Mouse (Mus musculus) myocyte (in vitro differentiated cells): ENCODE measurements around the gene Vash2.

ENCODE experiments used
- CEBPB ChIP-seq: IDR thresholded peaks from 2 replicates; pipeline ENCODE4 v1.6.1; 2011; ENCODE audit warnings: mild to moderate bottlenecking, moderate library complexity; ENCODE audit not compliant: poor library complexity, insufficient read depth, severe bottlenecking
- MAX ChIP-seq: IDR thresholded peaks from one replicate; pipeline ENCODE4 v1.6.1; 2011; ENCODE audit warnings: low read depth, mild to moderate bottlenecking, control low read depth
- MYOD1 ChIP-seq, 3 experiments: IDR thresholded peaks; one replicate each; pipeline ENCODE4 v1.6.1; 2011; ENCODE audit warnings: control low read depth in 2 of 3, low read depth in 2 of 3, mild to moderate bottlenecking in 2 of 3, moderate library complexity in 1 of 3; ENCODE audit not compliant: insufficient read length in 2 of 3, control insufficient read depth in 1 of 3
- MYOG ChIP-seq, 3 experiments: IDR thresholded peaks; one replicate each; pipeline ENCODE4 v1.6.1; 2011; ENCODE audit warnings: control low read depth in 2 of 3, low read depth in 2 of 3, mild to moderate bottlenecking in 2 of 3; ENCODE audit not compliant: insufficient read length in 2 of 3, control insufficient read depth in 1 of 3, insufficient read depth in 1 of 3
- POLR2A ChIP-seq: IDR thresholded peaks from one replicate; pipeline ENCODE4 v1.6.1; 2011; ENCODE audit warnings: low read depth, mild to moderate bottlenecking, control low read depth, moderate library complexity; ENCODE audit not compliant: insufficient read length
- POLR2AphosphoS2 ChIP-seq: IDR thresholded peaks from one replicate; pipeline ENCODE4 v1.6.1; 2011; ENCODE audit warnings: low read depth, control low read depth; ENCODE audit not compliant: insufficient read length
- REST ChIP-seq: IDR thresholded peaks from one replicate; pipeline ENCODE4 v1.6.1; 2011; ENCODE audit warnings: mild to moderate bottlenecking, control low read depth, moderate library complexity; ENCODE audit not compliant: insufficient read depth, insufficient read length
- TCF12 ChIP-seq: IDR thresholded peaks from one replicate; pipeline ENCODE4 v1.6.1; 2011; ENCODE audit warnings: mild to moderate bottlenecking, control low read depth; ENCODE audit not compliant: poor library complexity, insufficient read depth, severe bottlenecking
- TCF3 ChIP-seq: IDR thresholded peaks from one replicate; pipeline ENCODE4 v1.6.1; 2011; ENCODE audit warnings: low read depth, control low read depth; ENCODE audit not compliant: insufficient read length
- USF1 ChIP-seq: IDR thresholded peaks from one replicate; pipeline ENCODE4 v1.6.1; 2011; ENCODE audit warnings: low read depth, mild to moderate bottlenecking, control low read depth, moderate library complexity

DNA sequence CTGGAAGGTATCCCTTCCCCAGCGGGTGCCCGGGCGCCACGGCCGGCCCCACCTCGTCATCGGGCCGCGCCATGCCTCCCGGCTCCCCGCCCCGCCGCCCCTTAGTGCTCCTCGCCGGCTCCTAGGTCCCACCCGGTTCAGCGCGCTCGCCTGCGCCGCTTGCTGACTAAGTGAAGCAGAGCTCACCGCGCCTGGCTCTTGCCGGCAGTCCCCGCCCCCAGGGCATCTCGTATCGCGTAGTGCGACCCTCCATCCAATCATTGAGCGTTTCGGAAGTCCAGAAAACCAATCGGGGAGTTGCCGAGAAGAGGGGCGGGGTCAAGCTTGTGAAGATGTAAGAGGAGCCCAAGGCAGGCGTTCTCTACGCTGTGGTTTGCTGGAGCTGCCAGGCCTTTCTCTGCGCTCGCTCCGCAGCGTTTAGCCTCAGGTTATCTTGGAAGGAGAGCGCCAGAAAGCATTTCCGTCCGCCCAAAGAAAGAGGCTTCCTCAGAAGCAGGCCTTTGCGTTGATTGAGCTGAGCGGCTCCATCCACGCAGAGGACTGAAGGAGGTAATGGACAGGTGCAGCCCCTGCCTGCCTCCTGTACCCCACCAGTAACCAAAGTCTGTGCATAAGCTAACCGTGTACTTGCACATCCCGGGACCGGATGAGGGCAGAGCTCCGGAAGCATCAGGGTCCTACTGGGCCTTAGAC is 47.1 kb upstream of the Vash2 start, which contains the start of gene Flvcr1:
- no peak for TF ChIP-seq MYOG (IDR thresholded peaks at IDR 0.05; ENCODE audit: control insufficient read depth in 1 of 3, insufficient read depth in 1 of 3, insufficient read length in 2 of 3, low read depth in 2 of 3)
- TF ChIP-seq MAX: no peak
- no peak for TF ChIP-seq USF1
- peak; percentile 92 for TF ChIP-seq POLR2A
- no peak for TF ChIP-seq MYOD1 (IDR thresholded peaks at IDR 0.05; ENCODE audit: control insufficient read depth in 1 of 3, insufficient read length in 2 of 3, low read depth in 2 of 3)
- no peak for TF ChIP-seq TCF3
- no peak for TF ChIP-seq POLR2AphosphoS2
- TF ChIP-seq CEBPB: no peak
- no peak for TF ChIP-seq TCF12
- peak; percentile 42 for TF ChIP-seq REST
